Mouse (Mus musculus) layer of hippocampus, adult 2 months (tissue): ENCODE data around the gene Plekhg4. TPM values are rescaled to one million over a fixed set of nuclear protein-coding genes. Genes with fewer than 3 reads are reported as not detected.

Source experiments
- DNase-seq, 2 experiments: peaks; one replicate each; pipeline ENCODE4 v3.0.0; 2022; ENCODE audit warnings: low spot score in 2 of 2
- H3K27ac ChIP-seq: fragments of 200-600 bp; 2 replicates; pipeline ENCODE4 v1.8.1; 2022
- H3K4me3 ChIP-seq: fragments of 200-600 bp; 2 replicates; pipeline ENCODE4 v1.8.1; 2022; ENCODE audit warnings: mild to moderate bottlenecking
- CTCF ChIP-seq: fragments of 200-600 bp; conservative IDR thresholded peaks from 2 replicates; pipeline ENCODE4 v1.8.1; 2022; ENCODE audit warnings: antibody characterized with exemption, mild to moderate bottlenecking, moderate library complexity
- total RNA-seq, 2 experiments: library from RNA; stranded (reverse); gene quantifications; 2 replicates each; pipeline ENCODE4 v1.2.3; 2021

The Plekhg4 gene
- total RNA-seq, 2 experiments from 2014 or later, result 1.7 to 2.2 TPM

GRCm38 (mm10) chr8:105393089-105393787 is 20.2 kb downstream of the Plekhg4 start:
- no peak for TF ChIP-seq CTCF
- Histone ChIP-seq H3K4me3 (no peak overlapping the region), H3K27ac (no peak overlapping the region)
- DNase-seq, result no peak

GRCm38 (mm10) chr8:105393915-105394314 is 20.8 kb downstream of the Plekhg4 start:
- H3K4me3 ChIP-seq, result no peak overlapping the region
- TF ChIP-seq CTCF, result no peak
- DNase-seq, result no peak
- H3K27ac ChIP-seq, result no peak overlapping the region

- no peak overlapping the region for H3K27ac ChIP-seq
- TF ChIP-seq CTCF, result peak; percentile 93
- no peak overlapping the region for H3K4me3 ChIP-seq
- peak; percentile 38 to 58 for DNase-seq
These were observed 24.7 kb downstream of the Plekhg4 start for GRCm38 (mm10) chr8:105397747-105398146.

GRCm38 (mm10) chr8:105400016-105400415 is 26.9 kb downstream of the Plekhg4 start:
- Histone ChIP-seq H3K27ac (no peak overlapping the region), H3K4me3 (no peak overlapping the region)
- TF ChIP-seq CTCF, result no peak
- no peak for DNase-seq

- Histone ChIP-seq H3K4me3 (no peak overlapping the region), H3K27ac (no peak overlapping the region)
- no peak for TF ChIP-seq CTCF
- no peak for DNase-seq
These were observed 30.4 kb downstream of the Plekhg4 start for GRCm38 (mm10) chr8:105403467-105403866.

GRCm38 (mm10) chr8:105404496-105404895 is 31.4 kb downstream of the Plekhg4 start:
- TF ChIP-seq CTCF, result no peak
- Histone ChIP-seq H3K27ac (no peak overlapping the region), H3K4me3 (no peak overlapping the region)
- DNase-seq, result no peak

- H3K4me3 ChIP-seq, result no peak overlapping the region
- TF ChIP-seq CTCF, result no peak
- DNase-seq, result peak; percentile 20 to 32
- no peak overlapping the region for H3K27ac ChIP-seq
These were observed 33.3 kb downstream of the Plekhg4 start for GRCm38 (mm10) chr8:105406416-105406815.

- no peak overlapping the region for H3K4me3 ChIP-seq
- no peak for DNase-seq
- no peak for TF ChIP-seq CTCF
- H3K27ac ChIP-seq, result no peak overlapping the region
These were observed 35.3 kb downstream of the Plekhg4 start for GRCm38 (mm10) chr8:105408331-105408730.

- Histone ChIP-seq H3K4me3 (no peak overlapping the region), H3K27ac (no peak overlapping the region)
- TF ChIP-seq CTCF, result peak; percentile 43
- DNase-seq, result no peak
These were observed 36.9 kb downstream of the Plekhg4 start for GRCm38 (mm10) chr8:105409947-105410346.

GRCm38 (mm10) chr8:105413391-105413790 is 40.3 kb downstream of the Plekhg4 start, which contains the start of the genes Kctd19 and Lrrc36:
TSS of gene Kctd19 (minus strand) at chr8:105413502.
TSS of gene Lrrc36 (plus strand) at chr8:105413571.
- DNase-seq, result peak in 1 of 2 experiments; percentile 20
- peak; percentile 63 for TF ChIP-seq CTCF
- no peak within 1 kb of the TSS for H3K27ac ChIP-seq
- peak within 1 kb of the TSS; percentile 34 for H3K4me3 ChIP-seq

- no peak overlapping the region for H3K27ac ChIP-seq
These were observed 45.9 kb downstream of the Plekhg4 start for GRCm38 (mm10) chr8:105418992-105419391.

GRCm38 (mm10) chr8:105419800-105420199 is 46.7 kb downstream of the Plekhg4 start:
- Histone ChIP-seq H3K27ac (no peak overlapping the region), H3K4me3 (no peak overlapping the region)
- no peak for DNase-seq
- no peak for TF ChIP-seq CTCF

More at GRCm38 (mm10) chr8:105418992-105419391, 45.9 kb downstream of the Plekhg4 start:
- no peak for DNase-seq
- H3K4me3 ChIP-seq, result no peak overlapping the region
- peak; percentile 49 for TF ChIP-seq CTCF

- H3K4me3 ChIP-seq, result no peak overlapping the region
- no peak for TF ChIP-seq CTCF
- H3K27ac ChIP-seq, result no peak overlapping the region
- DNase-seq, result no peak
These were observed 48.9 kb downstream of the Plekhg4 start for GRCm38 (mm10) chr8:105422006-105422405.

GRCm38 (mm10) chr8:105426878-105427277 is 53.8 kb downstream of the Plekhg4 start:
- no peak overlapping the region for H3K4me3 ChIP-seq
- H3K27ac ChIP-seq, result no peak overlapping the region
- no peak for DNase-seq
- no peak for TF ChIP-seq CTCF
